Comparison of ENCODE assay signal across 20 mouse cellular contexts in the genomic region with DNA sequence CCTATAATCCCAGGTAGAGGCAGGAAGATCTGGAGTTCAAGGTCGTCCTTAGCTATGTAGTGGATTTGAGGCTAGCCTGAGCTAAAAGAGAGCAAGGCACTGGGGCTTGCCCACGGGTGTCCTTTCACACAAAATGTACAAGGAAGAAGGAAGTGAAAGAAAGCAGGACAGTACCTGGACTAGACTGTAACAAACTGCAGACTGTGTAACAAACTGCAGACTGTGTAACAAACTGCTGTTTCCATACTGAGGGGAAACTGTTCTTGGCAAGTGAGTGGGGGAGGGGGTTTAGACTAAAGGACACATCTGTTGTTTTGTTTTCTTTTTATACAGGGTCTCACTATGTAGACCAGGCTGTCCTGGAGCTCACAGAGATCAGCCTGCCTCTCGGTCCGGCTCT. TPM values are rescaled to one million over a fixed set of nuclear protein-coding genes. Genes with fewer than 3 reads are reported as not detected.
"Had no signal": no experiment of that assay in that cellular context is flagged by ENCODE, and none has a peak within 500 bp of the region (broad histone marks: within the 10 kb centered on the region; RNA-seq: fewer than 3 reads in every experiment).

No protein-coding gene starts in this region.

- H3K4me3 ChIP-seq: neural tube, embryonic 15.5 days; stomach, embryonic 15.5 days had no signal

- DNase-seq: retina, postnatal 1 day; right cerebral cortex, adult 18-20 months; right cerebral cortex, postnatal 14 days; right cerebral cortex, postnatal 25 days; right cerebral cortex, postnatal 4 days; spleen, adult 18-20 months; thymus, adult 18-20 months; thymus, adult 2 months; thymus, postnatal 14 days; thymus, postnatal 25 days; thymus, postnatal 36 days; thymus, postnatal 4 days had no signal

- H3K27me3 ChIP-seq: neural tube, embryonic 15.5 days; stomach, embryonic 15.5 days had no signal

- H3K36me3 ChIP-seq: neural tube, embryonic 15.5 days; stomach, embryonic 15.5 days had no signal

- H3K27ac ChIP-seq: neural tube, embryonic 15.5 days; stomach, embryonic 15.5 days; stomach, postnatal 0 days had no signal

- H3K9ac ChIP-seq: neural tube, embryonic 15.5 days; stomach, embryonic 15.5 days had no signal

- H3K4me2 ChIP-seq: neural tube, embryonic 15.5 days; stomach, embryonic 15.5 days had no signal

- H3K9me3 ChIP-seq: neural tube, embryonic 15.5 days; stomach, embryonic 15.5 days had no signal

RNA-seq across cellular contexts. Expression of gene Muc3, which starts 27.8 kb away (rescaled TPM):
- total RNA-seq: neutrophil, adult 5-6 weeks had no signal
- polyA plus RNA-seq: neural tube, embryonic 14.5 days; neural tube, embryonic 15.5 days; spleen, adult 2 months; stomach, embryonic 14.5 days; urinary bladder, adult 2 months had no signal

RNA-seq across cellular contexts. Expression of gene Serpine1, which starts 49.2 kb away (rescaled TPM):
- total RNA-seq: neutrophil, adult 5-6 weeks had no signal
